Mouse (Mus musculus): ENCODE data around the gene Trmt2a.

DNA sequence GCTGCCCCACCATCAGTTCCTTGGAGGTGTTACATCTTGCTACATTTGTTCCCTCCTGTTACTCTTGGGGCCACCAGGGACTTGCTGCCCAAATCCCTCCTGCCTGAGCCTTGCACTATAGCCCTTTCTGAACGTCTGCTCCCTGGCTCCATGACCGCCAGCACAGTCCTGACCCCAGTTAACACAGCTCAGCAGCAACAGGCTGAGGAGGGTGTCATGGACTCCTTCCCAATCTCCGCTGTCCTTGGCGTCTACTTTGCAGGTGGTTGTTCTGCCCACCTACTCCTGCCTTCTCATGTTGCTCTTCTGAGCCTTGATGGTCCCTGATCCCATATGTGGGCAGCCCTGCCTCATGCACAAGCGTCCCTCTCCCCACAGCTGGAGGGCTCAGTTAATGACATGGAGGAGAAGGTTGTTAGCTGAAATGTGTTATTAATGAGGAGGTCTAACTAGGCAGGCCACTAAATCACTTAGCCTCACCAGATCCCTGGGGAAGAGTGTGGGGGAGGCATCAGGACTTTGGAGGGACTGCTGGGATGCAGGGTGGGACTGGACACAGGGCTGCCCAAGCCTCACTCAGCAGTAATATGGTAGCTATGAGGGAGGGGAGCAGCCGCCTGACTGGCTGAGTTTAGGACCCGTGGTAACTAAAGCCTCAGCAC is 44.9 kb upstream of the Trmt2a start:
- no peak for TF ChIP-seq CTCF (IDR thresholded peaks at IDR 0.05; ENCODE audit: low read depth)
- no peak for TF ChIP-seq EP300 (IDR thresholded peaks at IDR 0.05; ENCODE audit: low read depth)
